ENCODE assay signal across 13 mouse cellular contexts in genomic region chr3:127716759-127717158, GRCm38 (mm10).
DNase-seq lines count a peak whose midpoint lies in the region; ATAC-seq lines count a peak whose summit lies in the region.
"Had no signal": no experiment of that assay in that cellular context is flagged by ENCODE, and none has a peak within 500 bp of the region (broad histone marks: within the 10 kb centered on the region; RNA-seq: fewer than 3 reads in every experiment).

No protein-coding gene starts in this region.

- peaks cover 36% of the 10 kb centered on the region for H3K4me1 ChIP-seq in hindbrain, embryonic 10.5 days (replicated peaks)
- H3K4me1 ChIP-seq in hindbrain, embryonic 16.5 days (ENCODE audit: control insufficient read depth, insufficient read depth, low read depth, low read length): no peaks in the 10 kb centered on the region
- H3K4me1 ChIP-seq in neural tube, embryonic 11.5 days (ENCODE audit: control insufficient read depth, insufficient read depth, low read length): peaks cover 12% of the 10 kb centered on the region; the same call in 1 of the 2 replicates
- H3K4me1 ChIP-seq in neural tube, embryonic 15.5 days: 0 out of 2 replicates have a peak, but pooled peaks cover 10% of the 10 kb centered on the region

- H3K4me3 ChIP-seq in hindbrain, embryonic 10.5 days: no peak overlapping the region
- H3K4me3 ChIP-seq in hindbrain, embryonic 16.5 days (ENCODE audit: low read length): no peak overlapping the region
- H3K4me3 ChIP-seq in neural tube, embryonic 11.5 days (ENCODE audit: low read depth, low read length): no peak overlapping the region
- no peak overlapping the region for H3K4me3 ChIP-seq in neural tube, embryonic 15.5 days (replicated peaks)

- no peak for ATAC-seq in hindbrain, embryonic 16.5 days
- 0 out of 2 replicates have a peak, but pooled peaks have one; percentile 13 for ATAC-seq in neural tube, embryonic 11.5 days (ENCODE audit: insufficient read depth, low FRiP score, low TSS enrichment)
- ATAC-seq in neural tube, embryonic 15.5 days (ENCODE audit: low FRiP score): peak; percentile 45; the same call in 1 of the 2 replicates

- DNase-seq in hindbrain, embryonic 10.5 days (ENCODE audit: low spot score): no peak
- DNase-seq in neural tube, embryonic 11.5 days (ENCODE audit: low spot score): peak; percentile 45
- no peak for DNase-seq in neural tube, embryonic 10.5 days (ENCODE audit: extremely low spot score, low spot score)
- DNase-seq in forelimb bud, embryonic 11.5 days (ENCODE audit: low read depth, low spot score): peak; percentile 24
- no peak for DNase-seq in frontal cortex, postnatal 36 days (ENCODE audit: low spot score in 2 of 2)
- DNase-seq in cerebellum, adult 8-10 months: no peak
- DNase-seq: adrenal gland, postnatal 25 days; gastrocnemius, postnatal 36 days; kidney, postnatal 14 days; layer of hippocampus, postnatal 36 days; thymus, adult 2 months had no signal

- no peaks in the 10 kb centered on the region for H3K9me3 ChIP-seq in hindbrain, embryonic 10.5 days
- no peaks in the 10 kb centered on the region for H3K9me3 ChIP-seq in hindbrain, embryonic 16.5 days (ENCODE audit: control insufficient read depth, low read length)
- H3K9me3 ChIP-seq in neural tube, embryonic 11.5 days (ENCODE audit: control insufficient read depth, low read length): no peaks in the 10 kb centered on the region
- H3K9me3 ChIP-seq in neural tube, embryonic 15.5 days (replicated peaks): no peaks in the 10 kb centered on the region

- WGBS in hindbrain, embryonic 10.5 days: 17% methylated on average over 2 of the region's 2 CpGs
- WGBS in hindbrain, embryonic 16.5 days: 12% methylated on average over 2 of the region's 2 CpGs
- WGBS in neural tube, embryonic 11.5 days: 23% methylated on average over 2 of the region's 2 CpGs
- 16% methylated on average over 2 of the region's 2 CpGs for WGBS in neural tube, embryonic 15.5 days

- no peaks in the 10 kb centered on the region for H3K36me3 ChIP-seq in hindbrain, embryonic 10.5 days
- no peaks in the 10 kb centered on the region for H3K36me3 ChIP-seq in hindbrain, embryonic 16.5 days (ENCODE audit: control insufficient read depth, insufficient read depth, low read length)
- H3K36me3 ChIP-seq in neural tube, embryonic 11.5 days (ENCODE audit: control insufficient read depth, insufficient read depth, low read length): no peaks in the 10 kb centered on the region
- no peaks in the 10 kb centered on the region for H3K36me3 ChIP-seq in neural tube, embryonic 15.5 days

- no peak overlapping the region for H3K9ac ChIP-seq in hindbrain, embryonic 16.5 days (ENCODE audit: low read depth, low read length)
- no peak overlapping the region for H3K9ac ChIP-seq in neural tube, embryonic 11.5 days (ENCODE audit: low read length)
- no peak overlapping the region for H3K9ac ChIP-seq in neural tube, embryonic 15.5 days (replicated peaks)

- H3K4me2 ChIP-seq in hindbrain, embryonic 16.5 days (ENCODE audit: low read length): no peak overlapping the region
- H3K4me2 ChIP-seq in neural tube, embryonic 11.5 days (ENCODE audit: low read depth): no peak overlapping the region
- no peak overlapping the region for H3K4me2 ChIP-seq in neural tube, embryonic 15.5 days

- peaks cover 32% of the 10 kb centered on the region for H3K27me3 ChIP-seq in hindbrain, embryonic 10.5 days (ENCODE audit: insufficient read depth, poor library complexity, severe bottlenecking)
- no peaks in the 10 kb centered on the region for H3K27me3 ChIP-seq in hindbrain, embryonic 16.5 days (replicated peaks; ENCODE audit: control insufficient read depth, insufficient read depth, low read length)
- H3K27me3 ChIP-seq in neural tube, embryonic 11.5 days (ENCODE audit: control insufficient read depth, insufficient read depth, low read length): no peaks in the 10 kb centered on the region
- H3K27me3 ChIP-seq in neural tube, embryonic 15.5 days (replicated peaks): 0 out of 2 replicates have a peak, but pooled peaks cover 8% of the 10 kb centered on the region

- peak overlapping the region; percentile 72 for H3K27ac ChIP-seq in hindbrain, embryonic 10.5 days
- no peak overlapping the region for H3K27ac ChIP-seq in hindbrain, embryonic 16.5 days (ENCODE audit: low read depth, low read length)
- no peak overlapping the region for H3K27ac ChIP-seq in neural tube, embryonic 11.5 days (ENCODE audit: low read depth, low read length)
- no peak overlapping the region for H3K27ac ChIP-seq in neural tube, embryonic 15.5 days (replicated peaks)

Comparison
In these comparisons a context has a peak if more than half of its experiments do, and no peak if none do; other contexts are left out.
1. DNase-seq: peak in neural tube, embryonic 11.5 days (single experiment) and forelimb bud, embryonic 11.5 days (single experiment); none in hindbrain, embryonic 10.5 days (single experiment), neural tube, embryonic 10.5 days (single experiment), frontal cortex, postnatal 36 days (0 of 2) and cerebellum, adult 8-10 months (single experiment).